Mouse (Mus musculus): ENCODE results near the gene Cdc7. TPM values are rescaled to one million over a fixed set of nuclear protein-coding genes. Genes with fewer than 3 reads are reported as not detected.

Cdc7 gene
- polyA plus RNA-seq, 1 experiment from 2014 or later = 42.9 TPM

DNA sequence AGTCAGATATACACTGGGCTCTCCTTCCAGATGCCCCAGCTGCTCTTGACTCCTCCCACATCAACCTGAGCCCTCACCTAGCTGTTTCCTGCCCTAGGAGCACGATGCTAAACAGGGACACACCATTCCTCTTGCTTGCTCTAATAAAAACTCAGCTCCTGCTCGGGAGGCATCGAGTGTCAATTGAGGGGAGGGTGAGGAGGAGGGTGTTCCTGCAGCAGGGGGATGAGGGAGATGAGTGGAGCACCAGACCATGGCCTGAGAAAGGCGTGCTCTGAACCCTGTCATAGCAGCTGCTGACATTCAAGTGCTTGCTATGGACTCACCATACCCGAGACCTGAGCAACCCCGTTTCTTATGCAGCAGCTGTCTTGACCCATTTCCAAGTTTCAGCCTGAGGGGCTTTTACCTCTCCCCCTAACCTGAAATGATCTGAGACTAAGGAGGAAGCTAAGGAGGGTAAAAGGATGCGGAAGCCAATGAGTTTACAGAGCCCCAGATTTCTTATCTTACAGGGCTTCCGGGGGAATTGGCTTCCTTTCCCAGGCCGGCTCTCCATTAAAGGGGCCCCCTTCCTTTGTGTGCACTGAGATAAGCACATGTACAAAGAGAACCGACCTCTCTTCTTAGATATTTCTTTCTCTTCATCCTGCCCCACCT, 51.4 kb downstream of the Cdc7 start:
- Histone ChIP-seq H3K9ac (no peak overlapping the region), H3K27ac (peak overlapping the region; percentile 60), H3K36me3 (no peaks in the 10 kb centered on the region), H3K4me3 (replicated peaks) (no peak overlapping the region), H3K4me1 (peaks cover 32% of the 10 kb centered on the region), H3K27me3 (replicated peaks) (no peaks in the 10 kb centered on the region), H3K9me3 (no peaks in the 10 kb centered on the region), H3K4me2 (peak overlapping the region; percentile 23; the same call in 1 of the 2 replicates)
- ATAC-seq (ENCODE audit: insufficient read depth, low FRiP score, low read depth) = peak; percentile 36; the same call in 1 of the 2 replicates
- 14% methylated on average over 10 of the region's 10 CpGs for WGBS

GRCm38 (mm10) chr5:107016538-107016937, 52.4 kb downstream of the Cdc7 start:
- H3K9me3 ChIP-seq = no peaks in the 10 kb centered on the region
- peaks cover 36% of the 10 kb centered on the region for H3K4me1 ChIP-seq
- H3K27ac ChIP-seq = no peak overlapping the region
- H3K9ac ChIP-seq = no peak overlapping the region
- no peak for ATAC-seq (ENCODE audit: insufficient read depth, low FRiP score, low read depth)
- no peak overlapping the region for H3K4me2 ChIP-seq
- H3K27me3 ChIP-seq (replicated peaks) = no peaks in the 10 kb centered on the region
- H3K36me3 ChIP-seq = no peaks in the 10 kb centered on the region
- 73% methylated on average over 4 of the region's 4 CpGs for WGBS
- no peak overlapping the region for H3K4me3 ChIP-seq (replicated peaks)

GRCm38 (mm10) chr5:107017544-107017943, 53.4 kb downstream of the Cdc7 start:
- 69% methylated on average over 2 of the region's 2 CpGs for WGBS
- Histone ChIP-seq H3K4me3 (replicated peaks) (no peak overlapping the region), H3K27ac (no peak overlapping the region), H3K4me1 (peaks cover 29% of the 10 kb centered on the region), H3K9ac (no peak overlapping the region), H3K9me3 (no peaks in the 10 kb centered on the region), H3K4me2 (no peak overlapping the region), H3K27me3 (replicated peaks) (no peaks in the 10 kb centered on the region), H3K36me3 (no peaks in the 10 kb centered on the region)
- ATAC-seq (ENCODE audit: insufficient read depth, low FRiP score, low read depth) = no peak

DNA sequence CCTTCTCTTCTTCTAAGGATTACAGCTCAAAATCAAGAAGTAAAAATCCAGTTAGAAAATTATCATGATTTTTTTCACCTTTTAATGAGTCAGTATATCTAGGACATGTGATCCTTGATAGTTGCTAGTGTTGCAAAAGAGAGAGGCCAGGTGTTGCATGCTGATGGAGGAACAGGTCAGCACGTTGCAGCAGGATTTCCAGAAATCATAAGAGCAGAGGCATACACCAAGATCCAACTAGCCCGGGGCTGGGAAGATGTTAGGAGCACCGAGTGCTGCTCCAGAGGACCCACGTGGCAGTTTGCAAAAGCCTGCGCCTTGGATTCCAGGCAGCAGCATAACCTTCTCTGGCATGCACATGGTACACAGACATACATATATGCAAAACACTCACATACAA, 54.9 kb downstream of the Cdc7 start:
- 72% methylated on average over 5 of the region's 5 CpGs for WGBS
- ATAC-seq (ENCODE audit: insufficient read depth, low FRiP score, low read depth) = no peak

GRCm38 (mm10) chr5:107019904-107020303, 55.8 kb downstream of the Cdc7 start:
- no peak for ATAC-seq (ENCODE audit: insufficient read depth, low FRiP score, low read depth)
- no peaks in the 10 kb centered on the region for H3K27me3 ChIP-seq (replicated peaks)
- H3K9me3 ChIP-seq = no peaks in the 10 kb centered on the region
- H3K4me2 ChIP-seq = no peak overlapping the region
- peak overlapping the region; percentile 8; the same call in 1 of the 2 replicates for H3K27ac ChIP-seq
- H3K4me3 ChIP-seq (replicated peaks) = no peak overlapping the region
- H3K4me1 ChIP-seq = peaks cover 28% of the 10 kb centered on the region
- no peaks in the 10 kb centered on the region for H3K36me3 ChIP-seq
- WGBS = 49% methylated on average over 6 of the region's 6 CpGs
- H3K9ac ChIP-seq = no peak overlapping the region

More for the DNA sequence above, 54.9 kb downstream of the Cdc7 start:
- Histone ChIP-seq H3K9me3 (no peaks in the 10 kb centered on the region), H3K9ac (no peak overlapping the region), H3K4me3 (replicated peaks) (no peak overlapping the region), H3K27ac (no peak overlapping the region), H3K27me3 (replicated peaks) (no peaks in the 10 kb centered on the region), H3K4me1 (peaks cover 30% of the 10 kb centered on the region), H3K36me3 (no peaks in the 10 kb centered on the region), H3K4me2 (no peak overlapping the region)

DNA sequence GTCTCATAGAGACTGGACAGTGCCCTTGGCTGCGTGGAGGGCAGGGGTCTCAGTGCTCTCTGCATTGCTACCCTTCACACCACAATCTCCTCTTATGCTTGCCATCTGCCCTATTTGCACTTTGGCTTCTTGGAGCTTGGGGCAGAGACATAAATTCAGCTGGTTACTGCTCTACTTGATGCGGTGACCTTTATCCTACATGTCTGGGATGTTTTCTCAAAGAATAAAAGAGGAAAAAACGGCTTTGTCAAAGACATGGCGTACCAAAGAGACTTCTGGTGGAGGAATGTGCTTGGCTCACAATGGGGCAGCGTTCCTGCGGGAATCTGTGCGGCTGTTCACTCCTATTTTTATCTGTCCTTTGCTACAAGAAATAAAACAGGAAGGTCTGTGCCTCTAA, 56.2 kb downstream of the Cdc7 start:
- H3K27me3 ChIP-seq (replicated peaks) = no peaks in the 10 kb centered on the region
- peak overlapping the region; percentile 8; the same call in 1 of the 2 replicates for H3K27ac ChIP-seq
- ATAC-seq (ENCODE audit: insufficient read depth, low FRiP score, low read depth) = no peak
- no peaks in the 10 kb centered on the region for H3K36me3 ChIP-seq
- no peaks in the 10 kb centered on the region for H3K9me3 ChIP-seq
- H3K4me1 ChIP-seq = peaks cover 27% of the 10 kb centered on the region
- H3K9ac ChIP-seq = no peak overlapping the region
- no peak overlapping the region for H3K4me3 ChIP-seq (replicated peaks)
- 54% methylated on average over 7 of the region's 7 CpGs for WGBS
- H3K4me2 ChIP-seq = no peak overlapping the region

DNA sequence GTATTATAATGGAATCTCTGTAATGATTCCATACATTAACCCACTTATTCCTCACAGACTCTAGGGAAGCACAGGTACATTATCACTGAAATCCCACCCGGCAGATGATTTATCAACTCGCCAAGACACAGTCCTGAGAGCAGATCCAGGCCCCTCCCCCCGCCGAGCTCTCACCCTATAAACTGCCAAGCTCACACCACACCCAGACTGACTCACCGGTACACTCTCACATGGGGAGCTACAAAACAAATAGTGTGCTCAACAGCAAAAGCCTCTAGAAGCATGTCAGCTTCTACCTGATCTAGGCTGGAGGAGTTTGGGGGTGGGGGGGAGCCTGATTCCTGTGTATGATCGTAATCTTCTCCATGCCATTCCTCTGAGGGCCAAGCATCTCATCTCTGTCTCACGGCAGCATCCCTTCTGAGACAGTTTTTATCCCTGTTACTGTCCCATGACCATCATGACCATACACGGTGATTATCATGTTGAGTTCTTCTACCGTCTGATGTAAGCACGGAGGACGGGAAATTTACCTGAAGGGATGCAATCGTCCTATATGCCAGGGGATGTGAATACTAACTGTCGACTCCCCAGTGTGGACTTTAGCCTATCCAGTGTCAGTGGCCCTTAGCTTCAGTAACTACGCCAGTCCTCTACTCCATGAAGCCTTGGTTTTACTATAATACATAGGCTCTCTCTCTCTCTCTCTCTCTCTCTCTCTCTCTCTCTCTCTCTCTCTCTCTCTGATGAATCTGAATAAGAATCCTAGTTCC, 57.4 kb downstream of the Cdc7 start:
- WGBS = 72% methylated on average over 14 of the region's 14 CpGs
- peak overlapping the region; percentile 49; the same call in 1 of the 2 replicates for H3K27ac ChIP-seq
- no peak overlapping the region for H3K9ac ChIP-seq
- peaks cover 28% of the 10 kb centered on the region for H3K4me1 ChIP-seq
- no peaks in the 10 kb centered on the region for H3K9me3 ChIP-seq
- ATAC-seq (ENCODE audit: insufficient read depth, low FRiP score, low read depth) = peak; percentile 70
- H3K4me2 ChIP-seq = no peak overlapping the region
- no peaks in the 10 kb centered on the region for H3K27me3 ChIP-seq (replicated peaks)
- H3K36me3 ChIP-seq = no peaks in the 10 kb centered on the region
- H3K4me3 ChIP-seq (replicated peaks) = no peak overlapping the region

GRCm38 (mm10) chr5:107022064-107022428, 57.9 kb downstream of the Cdc7 start:
- Histone ChIP-seq H3K9me3 (no peaks in the 10 kb centered on the region), H3K27ac (no peak overlapping the region), H3K27me3 (replicated peaks) (no peaks in the 10 kb centered on the region), H3K36me3 (no peaks in the 10 kb centered on the region), H3K4me2 (no peak overlapping the region), H3K9ac (no peak overlapping the region), H3K4me1 (peaks cover 28% of the 10 kb centered on the region), H3K4me3 (replicated peaks) (no peak overlapping the region)
- 84% methylated on average over 3 of the region's 3 CpGs for WGBS
- ATAC-seq (ENCODE audit: insufficient read depth, low FRiP score, low read depth) = no peak

DNA sequence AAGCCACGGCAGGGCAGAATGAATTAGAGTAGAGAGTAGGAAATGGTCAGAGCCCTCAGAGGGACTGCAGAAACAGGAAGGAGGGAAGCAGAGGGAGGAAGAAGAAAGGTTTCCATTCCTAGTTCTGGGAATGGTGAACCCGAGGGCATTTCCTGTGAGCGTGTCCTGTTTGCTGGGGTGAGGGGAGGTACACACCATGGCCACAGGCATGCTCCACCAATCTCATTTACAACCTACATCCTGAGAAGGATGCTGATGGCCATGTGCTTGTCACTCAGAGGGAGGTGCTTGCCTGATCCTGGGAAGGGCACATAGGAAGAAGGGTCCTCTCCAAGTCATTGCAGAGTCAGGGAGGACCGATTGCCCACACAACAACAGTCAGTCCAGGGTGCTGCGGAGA, 59.8 kb downstream of the Cdc7 start:
- Histone ChIP-seq H3K9ac (no peak overlapping the region), H3K27ac (peak overlapping the region; percentile 26; the same call in 1 of the 2 replicates), H3K9me3 (no peaks in the 10 kb centered on the region), H3K4me2 (no peak overlapping the region), H3K36me3 (no peaks in the 10 kb centered on the region), H3K27me3 (replicated peaks) (no peaks in the 10 kb centered on the region), H3K4me3 (replicated peaks) (no peak overlapping the region), H3K4me1 (peaks cover 33% of the 10 kb centered on the region)
- ATAC-seq (ENCODE audit: insufficient read depth, low FRiP score, low read depth) = no peak
- WGBS = 62% methylated on average over 5 of the region's 5 CpGs

DNA sequence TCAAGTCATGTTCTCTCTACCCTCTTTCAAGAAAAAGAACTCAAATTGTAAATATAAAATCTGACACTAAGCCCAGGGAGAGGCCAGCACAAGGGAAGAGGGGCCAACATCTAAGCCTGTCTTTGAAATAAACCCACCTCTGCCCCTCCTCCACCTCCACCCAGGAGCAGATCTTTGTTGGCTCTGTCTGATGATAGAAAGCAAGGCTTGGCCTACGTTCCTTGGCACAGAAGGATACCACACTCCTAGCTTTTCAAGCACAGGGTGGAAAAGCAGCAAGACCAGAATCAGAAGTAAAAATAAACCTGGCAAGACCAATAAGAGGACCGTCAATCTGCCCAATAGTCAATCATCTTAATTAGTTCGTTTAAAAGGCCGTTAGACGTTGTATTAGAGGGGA, 61.2 kb downstream of the Cdc7 start:
- no peak overlapping the region for H3K9ac ChIP-seq
- H3K4me1 ChIP-seq = peaks cover 36% of the 10 kb centered on the region
- H3K27me3 ChIP-seq (replicated peaks) = no peaks in the 10 kb centered on the region
- H3K4me3 ChIP-seq (replicated peaks) = no peak overlapping the region
- H3K27ac ChIP-seq = peak overlapping the region; percentile 41; the same call in 1 of the 2 replicates
- no peak overlapping the region for H3K4me2 ChIP-seq
- no peaks in the 10 kb centered on the region for H3K9me3 ChIP-seq
- no peak for ATAC-seq (ENCODE audit: insufficient read depth, low FRiP score, low read depth)
- no peaks in the 10 kb centered on the region for H3K36me3 ChIP-seq
- WGBS = 56% methylated on average over 5 of the region's 5 CpGs

DNA sequence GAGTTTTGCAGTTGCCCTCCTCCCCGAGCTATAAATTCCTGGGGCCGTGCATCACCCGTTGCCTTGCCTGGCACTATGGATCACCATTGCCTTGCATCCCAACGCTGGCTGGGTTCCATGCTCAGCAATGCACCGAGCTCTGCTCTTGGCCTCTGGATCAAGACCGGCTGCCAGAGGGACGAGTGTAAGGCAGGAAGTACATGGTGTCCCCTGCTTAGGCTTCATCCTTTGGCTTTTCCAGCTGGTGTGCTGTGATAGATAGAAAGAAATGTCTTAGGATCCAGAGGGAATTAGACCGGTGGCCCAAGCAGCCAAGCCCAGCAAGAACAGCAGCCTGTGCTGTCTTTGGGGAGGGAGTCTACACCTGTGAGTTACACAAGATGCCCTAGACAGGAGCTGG, 61.7 kb downstream of the Cdc7 start:
- no peaks in the 10 kb centered on the region for H3K27me3 ChIP-seq (replicated peaks)
- H3K4me1 ChIP-seq = peaks cover 32% of the 10 kb centered on the region
- peak overlapping the region; percentile 1; the same call in 1 of the 2 replicates for H3K27ac ChIP-seq
- H3K4me3 ChIP-seq (replicated peaks) = no peak overlapping the region
- H3K9ac ChIP-seq = no peak overlapping the region
- WGBS = 57% methylated on average over 8 of the region's 8 CpGs
- no peaks in the 10 kb centered on the region for H3K9me3 ChIP-seq
- ATAC-seq (ENCODE audit: insufficient read depth, low FRiP score, low read depth) = no peak
- no peaks in the 10 kb centered on the region for H3K36me3 ChIP-seq
- H3K4me2 ChIP-seq = no peak overlapping the region

DNA sequence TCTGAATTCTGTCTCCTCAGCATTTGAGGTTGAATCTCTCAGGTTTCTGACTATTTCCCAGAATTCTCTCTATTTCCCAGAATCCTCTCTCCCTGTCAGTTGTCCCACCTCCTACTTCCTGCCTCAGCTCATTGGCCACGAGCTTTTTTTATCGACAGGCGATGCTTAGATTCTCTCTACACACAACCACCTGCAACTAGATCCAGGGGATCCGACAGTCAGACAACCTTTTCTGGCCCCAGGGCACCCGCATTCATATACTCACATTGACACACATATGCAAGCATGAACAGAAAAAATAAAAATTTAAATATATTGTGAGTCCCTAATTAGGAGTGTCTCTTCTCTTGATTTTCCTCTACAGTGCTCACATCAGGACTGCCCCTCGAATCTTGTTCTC, 63.5 kb downstream of the Cdc7 start:
- no peak overlapping the region for H3K4me3 ChIP-seq (replicated peaks)
- no peaks in the 10 kb centered on the region for H3K9me3 ChIP-seq
- no peaks in the 10 kb centered on the region for H3K36me3 ChIP-seq
- H3K27ac ChIP-seq = 0 out of 2 replicates have a peak overlapping the region, but pooled peaks have one; percentile 70
- no peak for ATAC-seq (ENCODE audit: insufficient read depth, low FRiP score, low read depth)
- peaks cover 27% of the 10 kb centered on the region for H3K4me1 ChIP-seq
- no peak overlapping the region for H3K9ac ChIP-seq
- H3K27me3 ChIP-seq (replicated peaks) = no peaks in the 10 kb centered on the region
- no peak overlapping the region for H3K4me2 ChIP-seq
- WGBS = 91% methylated on average over 6 of the region's 6 CpGs
